Mouse (Mus musculus) kidney, adult 2 months (tissue): ENCODE measurements around the gene Dab2.

Experiments used
- CTCF ChIP-seq: fragments of 200-500 bp; conservative IDR thresholded peaks from 2 replicates; pipeline ENCODE4 v1.5.1; 2011; ENCODE audit warnings: low read depth, mild to moderate bottlenecking, control low read depth, low read length, moderate library complexity, mixed read lengths; ENCODE audit not compliant: insufficient read depth, insufficient read length
- POLR2A ChIP-seq: fragments of 200-500 bp; IDR thresholded peaks from one replicate; pipeline ENCODE4 v1.6.1; 2011; ENCODE audit warnings: low read depth, low read length, control low read depth

GRCm38 (mm10) chr15:6312396-6312795 is 12.8 kb downstream of the Dab2 start:
- TF ChIP-seq CTCF (no peak), POLR2A (no peak)
